Mouse (Mus musculus) G1E (cell line): ENCODE measurements around the gene Batf3. TPM values are rescaled to one million over a fixed set of nuclear protein-coding genes. Genes with fewer than 3 reads are reported as not detected.

Experiments used
- ATAC-seq: 2 replicates; pipeline ENCODE4 v1.8.0; 2016; ENCODE audit warnings: mild to moderate bottlenecking; ENCODE audit not compliant: insufficient number of reproducible peaks, poor library complexity, low FRiP score, severe bottlenecking; ENCODE audit errors: extremely low read depth
- DNase-seq: peaks from one replicate; pipeline ENCODE4 v3.0.0; 2012; ENCODE audit warnings: low spot score
- H3K27me3 ChIP-seq: 2 replicates; pipeline ENCODE4 v1.6.1; 2012; ENCODE audit warnings: mild to moderate bottlenecking, low read length, inconsistent platforms; ENCODE audit not compliant: insufficient read depth
- H3K36me3 ChIP-seq: replicated peaks from 2 replicates; pipeline ENCODE3; 2012; ENCODE audit warnings: mild to moderate bottlenecking, inconsistent platforms
- H3K4me1 ChIP-seq: 2 replicates; pipeline ENCODE4 v1.6.1; 2012; ENCODE audit warnings: low read depth, low read length, inconsistent platforms, mixed read lengths; ENCODE audit not compliant: insufficient read depth
- H3K4me3 ChIP-seq: 2 replicates; pipeline ENCODE4 v1.5.1; 2012; ENCODE audit warnings: low read depth, mild to moderate bottlenecking, inconsistent platforms, low read length, moderate library complexity, mixed read lengths
- H3K9me3 ChIP-seq: replicated peaks from 2 replicates; pipeline ENCODE4 v1.6.1; 2012; ENCODE audit warnings: inconsistent platforms
- CTCF ChIP-seq: IDR thresholded peaks from 2 replicates; pipeline ENCODE4 v1.5.1; 2012; ENCODE audit warnings: low read depth, low read length, inconsistent platforms, mixed read lengths
- GATA1 ChIP-seq: IDR thresholded peaks from 2 replicates; pipeline ENCODE4 v1.6.1; 2012; ENCODE audit warnings: borderline replicate concordance, low read length, inconsistent platforms, mixed read lengths
- GATA2 ChIP-seq: IDR thresholded peaks from 2 replicates; pipeline ENCODE4 v1.6.1; 2012; ENCODE audit warnings: low read depth, low read length, inconsistent platforms, borderline replicate concordance
- POLR2AphosphoS5 ChIP-seq: IDR thresholded peaks from 2 replicates; pipeline ENCODE4 v1.6.1; 2012; ENCODE audit warnings: low read depth, low read length, inconsistent platforms; ENCODE audit not compliant: insufficient replicate concordance
- TAL1 ChIP-seq: conservative IDR thresholded peaks from 2 replicates; pipeline ENCODE4 v1.6.1; 2012; ENCODE audit warnings: low read depth, low read length, inconsistent platforms, mixed read lengths
- polyA plus RNA-seq: library from polyadenylated mRNA; stranded (reverse); fragments of >175 nt; gene quantifications from 2 replicates; pipeline ENCODE4 v1.2.3, GENCODE M21; 2012
- total RNA-seq, 2 experiments: library from RNA; stranded (forward) in 1 of 2; stranded (reverse) in 1 of 2; fragments of 200-1000 nt in 1 of 2; fragments of >200 nt in 1 of 2; fragmentation: Nextera tagmentation in 1 of 2; gene quantifications; 2 replicates each; pipeline ENCODE4 v1.2.3; 2014 to 2017

Batf3 gene
- total and polyA plus RNA-seq, 3 experiments: 0.09 to 0.11 TPM; not detected in 1

GRCm38 (mm10) chr1:191085597-191085996 is 12.1 kb upstream of the Batf3 start:
- Histone ChIP-seq H3K36me3 (peaks cover 72% of the 10 kb centered on the region), H3K4me3 (peak overlapping the region; percentile 41; the same call in 1 of the 2 replicates), H3K27me3 (no peaks in the 10 kb centered on the region), H3K4me1 (peaks cover 70% of the 10 kb centered on the region), H3K9me3 (no peaks in the 10 kb centered on the region)
- DNase-seq (peak; percentile 63), ATAC-seq (peak; percentile 37; the same call in 1 of the 2 replicates)
- no peak for TF ChIP-seq GATA1
- TF ChIP-seq TAL1: no peak
- no peak for TF ChIP-seq POLR2AphosphoS5
- TF ChIP-seq GATA2: no peak
- no peak for TF ChIP-seq CTCF

GRCm38 (mm10) chr1:191086304-191086878 is 11.3 kb upstream of the Batf3 start:
- no peak for DNase-seq

GRCm38 (mm10) chr1:191086960-191087359 is 10.7 kb upstream of the Batf3 start:
- no peaks in the 10 kb centered on the region for H3K27me3 ChIP-seq
- H3K4me1 ChIP-seq: peaks cover 83% of the 10 kb centered on the region
- H3K36me3 ChIP-seq: peaks cover 60% of the 10 kb centered on the region
- no peaks in the 10 kb centered on the region for H3K9me3 ChIP-seq
- no peak for TF ChIP-seq POLR2AphosphoS5
- no peak for TF ChIP-seq GATA2
- TF ChIP-seq GATA1: no peak
- TF ChIP-seq CTCF: no peak
- TF ChIP-seq TAL1: no peak
- no peak for DNase-seq
- ATAC-seq: no peak
- no peak overlapping the region for H3K4me3 ChIP-seq

More at GRCm38 (mm10) chr1:191086304-191086878, 11.3 kb upstream of the Batf3 start:
- H3K9me3 ChIP-seq: no peaks in the 10 kb centered on the region
- peaks cover 78% of the 10 kb centered on the region for H3K4me1 ChIP-seq
- H3K4me3 ChIP-seq: peak overlapping the region; percentile 34; the same call in 1 of the 2 replicates
- no peak for ATAC-seq
- H3K27me3 ChIP-seq: no peaks in the 10 kb centered on the region
- H3K36me3 ChIP-seq: peaks cover 66% of the 10 kb centered on the region
- no peak for TF ChIP-seq GATA2

GRCm38 (mm10) chr1:191087955-191088354 is 9.7 kb upstream of the Batf3 start:
- no peaks in the 10 kb centered on the region for H3K27me3 ChIP-seq
- peaks cover 89% of the 10 kb centered on the region for H3K4me1 ChIP-seq

GRCm38 (mm10) chr1:191089355-191089754 is 8.3 kb upstream of the Batf3 start:
- Histone ChIP-seq H3K36me3 (peaks cover 38% of the 10 kb centered on the region), H3K9me3 (no peaks in the 10 kb centered on the region), H3K4me1 (peaks cover 91% of the 10 kb centered on the region), H3K27me3 (no peaks in the 10 kb centered on the region), H3K4me3 (no peak overlapping the region; the same call in 1 of the 2 replicates)
- DNase-seq (no peak), ATAC-seq (peak; percentile 65)
- TF ChIP-seq TAL1: peak; percentile 39; the same call in 1 of the 2 replicates
- TF ChIP-seq CTCF: no peak
- no peak for TF ChIP-seq GATA2

More at GRCm38 (mm10) chr1:191087955-191088354, 9.7 kb upstream of the Batf3 start:
- H3K36me3 ChIP-seq: peaks cover 52% of the 10 kb centered on the region
- DNase-seq (no peak), ATAC-seq (no peak)
- TF ChIP-seq GATA2 (no peak), CTCF (no peak), TAL1 (no peak), POLR2AphosphoS5 (no peak), GATA1 (no peak)
- no peak overlapping the region; the same call in 1 of the 2 replicates for H3K4me3 ChIP-seq
- H3K9me3 ChIP-seq: no peaks in the 10 kb centered on the region

GRCm38 (mm10) chr1:191092050-191092449 is 5.6 kb upstream of the Batf3 start:
- no peak for TF ChIP-seq GATA1
- no peak for TF ChIP-seq GATA2
- no peak for TF ChIP-seq TAL1
- TF ChIP-seq CTCF: no peak
- no peak for TF ChIP-seq POLR2AphosphoS5
- peaks cover 3% of the 10 kb centered on the region for H3K27me3 ChIP-seq
- no peak overlapping the region for H3K4me3 ChIP-seq
- H3K36me3 ChIP-seq: peaks cover 11% of the 10 kb centered on the region
- no peak for ATAC-seq
- H3K9me3 ChIP-seq: no peaks in the 10 kb centered on the region
- peaks cover 83% of the 10 kb centered on the region for H3K4me1 ChIP-seq
- no peak for DNase-seq
